Mouse (Mus musculus): ENCODE results near the gene Dhrs1. TPM values are rescaled to one million over a fixed set of nuclear protein-coding genes. Genes with fewer than 3 reads are reported as not detected.

Gene Dhrs1
- polyA plus RNA-seq, 1 experiment from 2014 or later: 83.3 TPM

GRCm38 (mm10) chr14:55734869-55735268 lies 10.6 kb downstream of the Dhrs1 start:
- WGBS: 71% methylated on average over 7 of the region's 7 CpGs
- no peak overlapping the region for H3K9ac ChIP-seq
- peaks cover 16% of the 10 kb centered on the region for H3K36me3 ChIP-seq
- no peak overlapping the region for H3K27ac ChIP-seq
- H3K4me3 ChIP-seq: no peak overlapping the region
- H3K27me3 ChIP-seq: no peaks in the 10 kb centered on the region
- ATAC-seq (ENCODE audit: insufficient number of reproducible peaks, low FRiP score, low TSS enrichment, low read depth): no peak
- no peak overlapping the region for H3K4me2 ChIP-seq
- no peaks in the 10 kb centered on the region for H3K9me3 ChIP-seq
- H3K4me1 ChIP-seq: no peaks in the 10 kb centered on the region

DNA sequence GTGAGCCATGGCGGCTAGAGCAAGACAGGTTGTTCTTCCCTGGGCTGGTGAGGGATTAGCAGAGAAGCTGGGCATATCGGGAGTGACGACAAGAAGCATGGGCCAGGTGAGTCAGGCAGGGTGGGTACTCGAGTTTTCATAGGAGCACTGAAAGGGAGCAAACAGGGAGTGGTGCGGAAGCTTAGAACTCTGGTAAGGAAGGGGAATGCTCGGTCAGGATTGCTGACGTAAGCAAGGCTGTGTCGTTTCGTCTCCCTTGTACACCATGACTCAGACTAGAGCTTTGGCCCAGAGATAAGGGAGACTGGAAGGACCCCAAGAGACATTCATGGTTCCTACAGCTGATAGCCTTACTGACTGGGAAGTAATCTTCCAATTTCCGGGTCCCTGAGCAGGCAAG lies 11.6 kb downstream of the Dhrs1 start:
- ATAC-seq (ENCODE audit: insufficient number of reproducible peaks, low FRiP score, low TSS enrichment, low read depth): no peak
- Histone ChIP-seq H3K4me1 (no peaks in the 10 kb centered on the region), H3K36me3 (peaks cover 6% of the 10 kb centered on the region), H3K9ac (no peak overlapping the region), H3K27me3 (no peaks in the 10 kb centered on the region), H3K27ac (no peak overlapping the region), H3K4me3 (no peak overlapping the region), H3K9me3 (no peaks in the 10 kb centered on the region), H3K4me2 (no peak overlapping the region)
- WGBS: 69% methylated on average over 10 of the region's 10 CpGs

- Histone ChIP-seq H3K4me3 (no peak overlapping the region), H3K9ac (no peak overlapping the region), H3K9me3 (no peaks in the 10 kb centered on the region), H3K4me1 (no peaks in the 10 kb centered on the region), H3K27ac (no peak overlapping the region), H3K27me3 (no peaks in the 10 kb centered on the region), H3K36me3 (no peaks in the 10 kb centered on the region), H3K4me2 (no peak overlapping the region)
- no peak for ATAC-seq (ENCODE audit: insufficient number of reproducible peaks, low FRiP score, low TSS enrichment, low read depth)
- WGBS: 77% methylated on average over 7 of the region's 7 CpGs
These were observed 14.9 kb downstream of the Dhrs1 start for GRCm38 (mm10) chr14:55730531-55731032.

- Histone ChIP-seq H3K27ac (no peak overlapping the region), H3K9me3 (no peaks in the 10 kb centered on the region), H3K4me2 (no peak overlapping the region), H3K4me3 (no peak overlapping the region), H3K4me1 (no peaks in the 10 kb centered on the region), H3K27me3 (no peaks in the 10 kb centered on the region), H3K36me3 (no peaks in the 10 kb centered on the region), H3K9ac (no peak overlapping the region)
- no peak for ATAC-seq (ENCODE audit: insufficient number of reproducible peaks, low FRiP score, low TSS enrichment, low read depth)
- WGBS: 83% methylated on average over 7 of the region's 7 CpGs
These were observed 15.4 kb downstream of the Dhrs1 start for GRCm38 (mm10) chr14:55730116-55730515.

GRCm38 (mm10) chr14:55727889-55728685 lies 17.4 kb downstream of the Dhrs1 start:
- Histone ChIP-seq H3K27ac (no peak overlapping the region), H3K4me2 (no peak overlapping the region), H3K9ac (no peak overlapping the region), H3K36me3 (no peaks in the 10 kb centered on the region), H3K4me3 (no peak overlapping the region), H3K27me3 (no peaks in the 10 kb centered on the region), H3K9me3 (no peaks in the 10 kb centered on the region), H3K4me1 (no peaks in the 10 kb centered on the region)
- 68% methylated on average over 8 of the region's 8 CpGs for WGBS
- no peak for ATAC-seq (ENCODE audit: insufficient number of reproducible peaks, low FRiP score, low TSS enrichment, low read depth)

DNA sequence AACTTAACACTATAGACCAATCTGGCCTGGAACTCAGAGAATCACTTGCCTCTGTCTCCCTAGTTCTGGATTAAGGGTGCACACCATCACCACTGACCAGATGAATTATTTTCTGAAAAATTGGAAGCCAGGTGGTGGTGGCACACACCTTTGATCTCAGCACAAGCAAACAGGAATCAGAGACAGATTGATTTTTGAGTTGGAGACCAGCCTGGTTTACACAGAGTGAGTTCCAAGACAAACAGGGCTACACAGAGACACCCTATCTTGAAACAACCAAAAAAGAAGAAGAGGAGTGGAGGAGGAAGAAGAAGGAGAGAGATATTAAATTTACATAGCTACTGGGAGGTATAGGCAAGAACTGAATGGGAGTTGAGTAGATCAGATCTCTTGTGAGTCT lies 19.2 kb downstream of the Dhrs1 start:
- H3K27me3 ChIP-seq: no peaks in the 10 kb centered on the region
- ATAC-seq (ENCODE audit: insufficient number of reproducible peaks, low FRiP score, low TSS enrichment, low read depth): no peak
- no peaks in the 10 kb centered on the region for H3K9me3 ChIP-seq
- H3K36me3 ChIP-seq: no peaks in the 10 kb centered on the region
- no peak overlapping the region for H3K27ac ChIP-seq
- H3K4me2 ChIP-seq: no peak overlapping the region
- 0 out of 2 replicates have a peak, but pooled peaks cover 3% of the 10 kb centered on the region for H3K4me1 ChIP-seq
- no peak overlapping the region for H3K9ac ChIP-seq
- no peak overlapping the region for H3K4me3 ChIP-seq

- 55% methylated on average over 8 of the region's 8 CpGs for WGBS
- no peak for ATAC-seq (ENCODE audit: insufficient number of reproducible peaks, low FRiP score, low TSS enrichment, low read depth)
- Histone ChIP-seq H3K4me2 (no peak overlapping the region), H3K36me3 (peaks cover 5% of the 10 kb centered on the region), H3K9me3 (no peaks in the 10 kb centered on the region), H3K27me3 (no peaks in the 10 kb centered on the region), H3K27ac (no peak overlapping the region), H3K4me1 (0 out of 2 replicates have a peak, but pooled peaks cover 10% of the 10 kb centered on the region), H3K4me3 (no peak overlapping the region), H3K9ac (no peak overlapping the region)
These were observed 21.0 kb downstream of the Dhrs1 start for GRCm38 (mm10) chr14:55724411-55724871.

GRCm38 (mm10) chr14:55723433-55723832 lies 22.1 kb downstream of the Dhrs1 start:
- Histone ChIP-seq H3K9me3 (no peaks in the 10 kb centered on the region), H3K27ac (no peak overlapping the region), H3K27me3 (no peaks in the 10 kb centered on the region), H3K36me3 (peaks cover 14% of the 10 kb centered on the region), H3K4me1 (0 out of 2 replicates have a peak, but pooled peaks cover 10% of the 10 kb centered on the region), H3K4me2 (no peak overlapping the region), H3K4me3 (no peak overlapping the region), H3K9ac (no peak overlapping the region)
- no peak for ATAC-seq (ENCODE audit: insufficient number of reproducible peaks, low FRiP score, low TSS enrichment, low read depth)
- 92% methylated on average over 7 of the region's 7 CpGs for WGBS

GRCm38 (mm10) chr14:55722438-55722945 lies 23.0 kb downstream of the Dhrs1 start:
- WGBS: 47% methylated on average over 8 of the region's 8 CpGs
- Histone ChIP-seq H3K4me1 (0 out of 2 replicates have a peak, but pooled peaks cover 10% of the 10 kb centered on the region), H3K4me3 (peak overlapping the region; percentile 89), H3K9me3 (no peaks in the 10 kb centered on the region), H3K9ac (no peak overlapping the region), H3K27me3 (no peaks in the 10 kb centered on the region), H3K36me3 (peaks cover 20% of the 10 kb centered on the region), H3K27ac (no peak overlapping the region), H3K4me2 (peak overlapping the region; percentile 70)
- ATAC-seq (ENCODE audit: insufficient number of reproducible peaks, low FRiP score, low TSS enrichment, low read depth): no peak

- H3K27ac ChIP-seq: peak within 1 kb of the TSS; percentile 85
- peak within 1 kb of the TSS; percentile 89 for H3K4me3 ChIP-seq
- ATAC-seq (ENCODE audit: insufficient number of reproducible peaks, low FRiP score, low TSS enrichment, low read depth): peak; percentile 94
- H3K36me3 ChIP-seq: peaks cover 27% of the 10 kb centered on the region
- peak within 1 kb of the TSS; percentile 70 for H3K4me2 ChIP-seq
- H3K4me1 ChIP-seq: 0 out of 2 replicates have a peak, but pooled peaks cover 10% of the 10 kb centered on the region
- no peaks in the 10 kb centered on the region for H3K9me3 ChIP-seq
- peak within 1 kb of the TSS; percentile 70 for H3K9ac ChIP-seq
- under 1% methylated on average over 50 of the region's 50 CpGs for WGBS
- H3K27me3 ChIP-seq: no peaks in the 10 kb centered on the region
These were observed 23.6 kb downstream of the Dhrs1 start, which contains the start of gene Rabggta for GRCm38 (mm10) chr14:55721700-55722437. Gene Rabggta, minus strand, starts transcription at chr14:55722263.

- H3K9ac ChIP-seq: peak overlapping the region; percentile 70; the same call in 1 of the 2 replicates
- 74% methylated on average over 6 of the region's 6 CpGs for WGBS
These were observed 24.4 kb downstream of the Dhrs1 start for GRCm38 (mm10) chr14:55721076-55721475.

More at GRCm38 (mm10) chr14:55721076-55721475, 24.4 kb downstream of the Dhrs1 start:
- H3K4me1 ChIP-seq: 0 out of 2 replicates have a peak, but pooled peaks cover 10% of the 10 kb centered on the region
- no peaks in the 10 kb centered on the region for H3K9me3 ChIP-seq
- H3K36me3 ChIP-seq: peaks cover 31% of the 10 kb centered on the region
- peak overlapping the region; percentile 89 for H3K4me3 ChIP-seq
- peak overlapping the region; percentile 85; the same call in 1 of the 2 replicates for H3K27ac ChIP-seq
- ATAC-seq (ENCODE audit: insufficient number of reproducible peaks, low FRiP score, low TSS enrichment, low read depth): no peak
- peak overlapping the region; percentile 70 for H3K4me2 ChIP-seq
- H3K27me3 ChIP-seq: no peaks in the 10 kb centered on the region

All from limb, embryonic 15.5 days (tissue).